Mouse (Mus musculus) myocyte (in vitro differentiated cells): ENCODE results near the gene Wdfy1. TPM values are rescaled to one million over a fixed set of nuclear protein-coding genes. Genes with fewer than 3 reads are reported as not detected.

Source experiments
- H3K27me3 ChIP-seq: one replicate; pipeline ENCODE4 v1.6.1; 2011; ENCODE audit not compliant: control insufficient read depth, insufficient read depth, insufficient read length
- H3K36me3 ChIP-seq: one replicate; pipeline ENCODE4 v1.6.1; 2011; ENCODE audit not compliant: control insufficient read depth, insufficient read depth
- H3K4me2 ChIP-seq: one replicate; pipeline ENCODE4 v1.6.1; 2011; ENCODE audit warnings: low read depth, control low read depth
- H3K4me3 ChIP-seq: one replicate; pipeline ENCODE4 v1.5.1; 2011; ENCODE audit warnings: mild to moderate bottlenecking, control low read depth, moderate library complexity
- H3K79me2 ChIP-seq: one replicate; pipeline ENCODE4 v1.6.1; 2011; ENCODE audit not compliant: control insufficient read depth, insufficient read depth
- H3ac ChIP-seq: one replicate; pipeline ENCODE4 v1.6.1; 2011; ENCODE audit not compliant: control insufficient read depth, insufficient read length
- CEBPB ChIP-seq: IDR thresholded peaks from 2 replicates; pipeline ENCODE4 v1.6.1; 2011; ENCODE audit warnings: mild to moderate bottlenecking, moderate library complexity; ENCODE audit not compliant: poor library complexity, insufficient read depth, severe bottlenecking
- E2F4 ChIP-seq: IDR thresholded peaks from one replicate; pipeline ENCODE4 v1.6.1; 2011; ENCODE audit warnings: mild to moderate bottlenecking, control low read depth, moderate library complexity; ENCODE audit not compliant: insufficient read depth
- MAX ChIP-seq: IDR thresholded peaks from one replicate; pipeline ENCODE4 v1.6.1; 2011; ENCODE audit warnings: low read depth, mild to moderate bottlenecking, control low read depth
- MYOD1 ChIP-seq, 3 experiments: IDR thresholded peaks; one replicate each; pipeline ENCODE4 v1.6.1; 2011; ENCODE audit warnings: control low read depth in 2 of 3, low read depth in 2 of 3, mild to moderate bottlenecking in 2 of 3, moderate library complexity in 1 of 3; ENCODE audit not compliant: insufficient read length in 2 of 3, control insufficient read depth in 1 of 3
- MYOG ChIP-seq, 3 experiments: IDR thresholded peaks; one replicate each; pipeline ENCODE4 v1.6.1; 2011; ENCODE audit warnings: control low read depth in 2 of 3, low read depth in 2 of 3, mild to moderate bottlenecking in 2 of 3; ENCODE audit not compliant: insufficient read length in 2 of 3, control insufficient read depth in 1 of 3, insufficient read depth in 1 of 3
- POLR2A ChIP-seq: IDR thresholded peaks from one replicate; pipeline ENCODE4 v1.6.1; 2011; ENCODE audit warnings: low read depth, mild to moderate bottlenecking, control low read depth, moderate library complexity; ENCODE audit not compliant: insufficient read length
- POLR2AphosphoS2 ChIP-seq: IDR thresholded peaks from one replicate; pipeline ENCODE4 v1.6.1; 2011; ENCODE audit warnings: low read depth, control low read depth; ENCODE audit not compliant: insufficient read length
- REST ChIP-seq: IDR thresholded peaks from one replicate; pipeline ENCODE4 v1.6.1; 2011; ENCODE audit warnings: mild to moderate bottlenecking, control low read depth, moderate library complexity; ENCODE audit not compliant: insufficient read depth, insufficient read length
- SRF ChIP-seq: IDR thresholded peaks from one replicate; pipeline ENCODE4 v1.6.1; 2011; ENCODE audit warnings: low read depth; ENCODE audit not compliant: control insufficient read depth, insufficient read length
- TCF12 ChIP-seq: IDR thresholded peaks from one replicate; pipeline ENCODE4 v1.6.1; 2011; ENCODE audit warnings: mild to moderate bottlenecking, control low read depth; ENCODE audit not compliant: poor library complexity, insufficient read depth, severe bottlenecking
- TCF3 ChIP-seq: IDR thresholded peaks from one replicate; pipeline ENCODE4 v1.6.1; 2011; ENCODE audit warnings: low read depth, control low read depth; ENCODE audit not compliant: insufficient read length
- USF1 ChIP-seq: IDR thresholded peaks from one replicate; pipeline ENCODE4 v1.6.1; 2011; ENCODE audit warnings: low read depth, mild to moderate bottlenecking, control low read depth, moderate library complexity
- polyA plus RNA-seq: library from polyadenylated mRNA; unstranded; fragments of >200 nt; fragmentation: generic; extraction: Trizol; gene quantifications from one replicate; pipeline ENCODE4 v1.2.1, GENCODE M21; 2012; ENCODE audit warnings: missing spikeins

The Wdfy1 gene
- polyA plus RNA-seq, 1 experiment = 28.6 TPM

GRCm38 (mm10) chr1:79664911-79665310, 111.0 kb downstream of the Wdfy1 start:
- no peaks in the 10 kb centered on the region for H3K36me3 ChIP-seq
- H3K79me2 ChIP-seq = no peaks in the 10 kb centered on the region
- no peaks in the 10 kb centered on the region for H3K27me3 ChIP-seq
- H3K4me3 ChIP-seq = no peak overlapping the region
- no peak overlapping the region for H3ac ChIP-seq
- TF ChIP-seq MYOG (IDR thresholded peaks at IDR 0.05; ENCODE audit: control insufficient read depth in 1 of 3, insufficient read depth in 1 of 3, insufficient read length in 2 of 3, low read depth in 2 of 3) = no peak
- TF ChIP-seq SRF = no peak
- no peak for TF ChIP-seq MYOD1 (IDR thresholded peaks at IDR 0.05; ENCODE audit: control insufficient read depth in 1 of 3, insufficient read length in 2 of 3, low read depth in 2 of 3)
- no peak for TF ChIP-seq REST
- no peak for TF ChIP-seq CEBPB
- no peak for TF ChIP-seq E2F4
- no peak for TF ChIP-seq MAX
- no peak for TF ChIP-seq POLR2AphosphoS2
- no peak for TF ChIP-seq POLR2A
- TF ChIP-seq TCF3 = no peak
- no peak for TF ChIP-seq USF1
- TF ChIP-seq TCF12 = no peak
- H3K4me2 ChIP-seq = no peak overlapping the region

DNA sequence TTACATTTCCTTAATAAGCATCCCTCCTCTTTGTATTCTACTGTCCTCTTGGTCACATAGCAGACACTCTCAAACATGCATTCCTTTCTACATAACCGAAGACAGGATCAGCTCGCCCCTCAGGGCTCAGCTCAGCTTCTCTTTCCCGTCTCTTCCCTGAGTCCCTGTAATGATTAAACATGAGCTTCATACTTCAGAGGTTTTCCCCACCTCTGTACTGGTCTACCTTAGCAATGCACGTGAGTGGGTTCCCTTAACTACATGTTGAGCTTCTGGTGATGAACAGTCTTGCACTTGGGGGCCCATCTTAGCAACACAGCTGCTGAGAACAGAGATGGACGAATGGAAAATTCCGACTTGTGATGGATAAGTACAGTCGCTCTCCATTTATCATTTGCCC, 116.3 kb downstream of the Wdfy1 start:
- H3ac ChIP-seq = no peak overlapping the region
- H3K36me3 ChIP-seq = no peaks in the 10 kb centered on the region
- H3K4me2 ChIP-seq = no peak overlapping the region
- no peak overlapping the region for H3K4me3 ChIP-seq
- H3K79me2 ChIP-seq = no peaks in the 10 kb centered on the region
- TF ChIP-seq USF1 (no peak), TCF3 (no peak), CEBPB (no peak)
- no peaks in the 10 kb centered on the region for H3K27me3 ChIP-seq

GRCm38 (mm10) chr1:79657411-79657810, 118.5 kb downstream of the Wdfy1 start:
- Histone ChIP-seq H3K36me3 (no peaks in the 10 kb centered on the region), H3K4me3 (no peak overlapping the region), H3K4me2 (no peak overlapping the region), H3K27me3 (no peaks in the 10 kb centered on the region), H3ac (no peak overlapping the region), H3K79me2 (no peaks in the 10 kb centered on the region)
- no peak for TF ChIP-seq TCF12
- TF ChIP-seq MYOD1 (IDR thresholded peaks at IDR 0.05; ENCODE audit: control insufficient read depth in 1 of 3, insufficient read length in 2 of 3, low read depth in 2 of 3) = no peak
- TF ChIP-seq MYOG (IDR thresholded peaks at IDR 0.05; ENCODE audit: control insufficient read depth in 1 of 3, insufficient read depth in 1 of 3, insufficient read length in 2 of 3, low read depth in 2 of 3) = no peak
- no peak for TF ChIP-seq REST
- TF ChIP-seq TCF3 = no peak
- no peak for TF ChIP-seq SRF
- TF ChIP-seq MAX = no peak
- TF ChIP-seq E2F4 = no peak
- no peak for TF ChIP-seq CEBPB

DNA sequence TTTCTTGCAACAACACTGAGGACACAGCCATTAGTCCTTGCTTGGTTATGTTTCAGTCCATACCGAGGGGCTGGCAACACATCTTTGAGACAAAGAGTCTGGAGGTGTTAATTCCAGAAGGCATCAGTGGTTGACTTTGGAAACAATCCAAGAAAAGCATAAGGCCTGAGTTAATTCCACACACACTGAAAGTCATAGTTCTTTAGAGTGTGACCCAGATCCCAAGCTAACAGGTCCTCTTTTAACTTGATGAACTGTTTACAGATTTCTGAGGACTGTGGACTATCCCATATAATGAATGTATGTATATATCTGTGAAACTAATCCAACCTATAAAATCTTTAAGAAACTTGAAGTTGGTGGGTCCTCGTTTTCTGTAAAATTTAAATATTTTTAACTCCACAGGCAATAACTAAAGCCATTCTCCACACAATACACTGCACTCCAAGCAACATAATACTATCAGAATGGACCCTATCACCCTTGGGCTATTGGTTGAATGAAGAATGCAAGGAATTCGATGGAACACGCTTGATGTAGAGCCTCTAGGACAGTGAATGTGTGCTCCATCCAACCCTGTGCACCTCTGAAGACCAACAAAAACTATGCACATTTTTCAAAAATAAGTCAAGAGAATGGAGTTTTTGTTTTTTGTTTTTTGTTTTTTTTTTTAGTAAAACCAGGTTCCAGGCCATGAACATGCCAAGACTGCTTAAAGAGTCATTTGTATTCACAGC, 120.0 kb downstream of the Wdfy1 start:
- no peak overlapping the region for H3K4me2 ChIP-seq
- no peaks in the 10 kb centered on the region for H3K27me3 ChIP-seq
- H3K4me3 ChIP-seq = no peak overlapping the region
- no peak overlapping the region for H3ac ChIP-seq
- no peak for TF ChIP-seq MAX
- TF ChIP-seq TCF12 = no peak
- no peak for TF ChIP-seq REST
- TF ChIP-seq POLR2AphosphoS2 = no peak
- no peak for TF ChIP-seq CEBPB
- no peak for TF ChIP-seq MYOG (IDR thresholded peaks at IDR 0.05; ENCODE audit: control insufficient read depth in 1 of 3, insufficient read depth in 1 of 3, insufficient read length in 2 of 3, low read depth in 2 of 3)
- TF ChIP-seq E2F4 = no peak
- no peak for TF ChIP-seq POLR2A
- TF ChIP-seq SRF = no peak
- no peak for TF ChIP-seq USF1
- TF ChIP-seq TCF3 = no peak
- no peak for TF ChIP-seq MYOD1 (IDR thresholded peaks at IDR 0.05; ENCODE audit: control insufficient read depth in 1 of 3, insufficient read length in 2 of 3, low read depth in 2 of 3)
- no peaks in the 10 kb centered on the region for H3K36me3 ChIP-seq
- H3K79me2 ChIP-seq = no peaks in the 10 kb centered on the region

DNA sequence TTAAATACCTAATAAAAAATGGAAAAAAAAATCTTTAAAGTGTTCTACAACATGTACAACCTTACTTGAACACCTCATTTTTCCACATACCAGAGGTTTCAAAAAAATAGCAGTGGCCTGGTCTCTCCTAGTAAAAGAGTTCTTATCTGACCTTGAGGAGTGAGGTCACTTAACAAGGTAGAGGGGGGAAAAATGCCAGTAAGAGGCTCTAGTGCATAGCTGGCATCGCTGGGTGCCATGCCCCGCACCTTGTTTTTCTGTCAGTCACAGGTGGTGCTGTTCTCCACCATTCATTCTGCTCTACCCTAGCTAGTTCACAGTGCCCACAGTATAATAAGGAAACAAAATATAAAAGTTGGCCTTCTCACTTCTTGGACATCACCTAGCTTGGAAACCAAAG, 121.0 kb downstream of the Wdfy1 start:
- H3K4me3 ChIP-seq = no peak overlapping the region
- H3K79me2 ChIP-seq = no peaks in the 10 kb centered on the region
- no peak overlapping the region for H3ac ChIP-seq
- no peaks in the 10 kb centered on the region for H3K27me3 ChIP-seq
- no peak for TF ChIP-seq REST
- no peak for TF ChIP-seq POLR2A
- TF ChIP-seq MAX = no peak
- no peak for TF ChIP-seq E2F4
- no peak for TF ChIP-seq USF1
- no peak for TF ChIP-seq TCF3
- no peak for TF ChIP-seq CEBPB
- no peak for TF ChIP-seq POLR2AphosphoS2
- no peak for TF ChIP-seq TCF12
- no peak for TF ChIP-seq MYOD1 (IDR thresholded peaks at IDR 0.05; ENCODE audit: control insufficient read depth in 1 of 3, insufficient read length in 2 of 3, low read depth in 2 of 3)
- no peak for TF ChIP-seq SRF
- TF ChIP-seq MYOG (IDR thresholded peaks at IDR 0.05; ENCODE audit: control insufficient read depth in 1 of 3, insufficient read depth in 1 of 3, insufficient read length in 2 of 3, low read depth in 2 of 3) = no peak
- H3K36me3 ChIP-seq = no peaks in the 10 kb centered on the region
- H3K4me2 ChIP-seq = no peak overlapping the region
